Mouse (Mus musculus): Measurements from ENCODE around the gene Ankrd17. TPM values are rescaled to one million over a fixed set of nuclear protein-coding genes. Genes with fewer than 3 reads are reported as not detected.
A peak's percentile ranks its signal among the peaks of the same experiment; 100 is the strongest.

The Ankrd17 gene
- 79.5 TPM for polyA plus RNA-seq (2021)

- in situ Hi-C loops (cut with MboI; ENCODE audit: low pct_unique_long_range_greater_than_20kb) = loop anchor here (5.0 to 25.0 kb wide), 2 partner anchors 144 to 904 kb away; partner anchors contain the start of genes Cox18 and Gc
- no peaks in the 10 kb centered on the region for H3K27me3 ChIP-seq
- POLR2A ChIA-PET = interaction anchor here (0.8 to 1.4 kb wide), 2 partner anchors 10 to 134 kb away, joined by 3 read pairs; no protein-coding TSS in a partner anchor
- peak; percentile 80 for DNase-seq (ENCODE audit: low read depth, low spot score)
- TF ChIP-seq CTCF (IDR thresholded peaks at IDR 0.05) = no peak
- CTCF ChIA-PET = interaction anchor here (0.9 kb wide), 1 partner anchor 149 kb away, joined by 3 read pairs; no protein-coding TSS in a partner anchor
- peak; percentile 80 for ATAC-seq
These were observed at the start of gene Ankrd17 for GRCm38 (mm10) chr5:90366121-90367066. Gene Ankrd17, minus strand, starts transcription at chr5:90366577.

- TF ChIP-seq CTCF (IDR thresholded peaks at IDR 0.05) = no peak
- in situ Hi-C loops (cut with MboI; ENCODE audit: low pct_unique_long_range_greater_than_20kb) = loop anchor here (5.0 to 10.0 kb wide), 2 partner anchors 180 to 237 kb away; no protein-coding TSS in a partner anchor
- no peak for ATAC-seq
- no peak for DNase-seq (ENCODE audit: low read depth, low spot score)
- peaks cover 40% of the 10 kb centered on the region for H3K27me3 ChIP-seq
- ChIA-PET CTCF (no interaction called here), POLR2A (interaction anchor here (0.6 kb wide), 1 partner anchor 469 kb away, joined by 5 read pairs; no protein-coding TSS in a partner anchor)
These were observed 48.5 kb upstream of the Ankrd17 start for GRCm38 (mm10) chr5:90414925-90415295.

DNA sequence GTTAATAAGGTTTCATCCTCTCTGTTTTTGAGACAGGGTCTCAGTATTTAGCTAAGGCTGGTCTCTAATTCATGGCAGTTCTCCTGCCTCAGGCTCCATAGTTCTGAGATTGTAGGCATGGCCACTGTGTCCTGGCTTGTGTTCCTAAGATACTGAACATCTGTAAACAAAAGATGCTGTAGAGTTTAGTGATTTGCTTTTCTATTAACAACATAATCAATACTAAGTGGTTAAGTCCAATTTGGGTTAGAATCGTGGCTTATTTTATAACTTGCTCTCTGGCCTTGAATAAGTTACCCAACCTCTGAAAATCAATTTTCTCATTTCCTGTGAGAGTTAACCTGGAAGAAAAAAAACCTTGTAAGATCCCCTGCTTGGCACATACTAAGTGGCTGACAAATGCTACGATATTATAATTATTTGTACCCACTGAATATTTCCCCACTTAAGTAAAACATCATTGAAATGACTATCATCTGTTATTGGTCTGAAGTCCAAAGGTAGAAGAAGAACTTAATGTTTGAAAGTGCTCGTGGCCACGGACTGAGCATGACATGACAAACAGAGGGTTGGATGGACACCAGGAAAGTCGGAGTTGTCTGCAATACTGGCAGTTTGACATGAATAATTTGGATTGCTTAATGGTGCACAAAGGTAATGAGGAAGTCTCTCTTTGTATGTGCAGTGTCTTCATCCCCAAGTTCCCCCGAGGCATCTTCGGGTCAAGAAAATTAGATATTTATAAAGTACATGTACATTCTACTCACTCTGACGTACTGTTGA, 48.0 kb upstream of the Ankrd17 start:
- ATAC-seq = no peak
- no peak for DNase-seq (ENCODE audit: low read depth, low spot score)
- H3K27me3 ChIP-seq = peaks cover 34% of the 10 kb centered on the region
- in situ Hi-C loops (cut with MboI; ENCODE audit: low pct_unique_long_range_greater_than_20kb) = loop anchor here (5.0 to 10.0 kb wide), 2 partner anchors 180 to 238 kb away; no protein-coding TSS in a partner anchor
- ChIA-PET CTCF (interaction anchor here (0.7 kb wide), 1 partner anchor 35 kb away, joined by 3 read pairs; no protein-coding TSS in a partner anchor), POLR2A (interaction anchor here (0.6 kb wide), 1 partner anchor 469 kb away, joined by 5 read pairs; no protein-coding TSS in a partner anchor)
- TF ChIP-seq CTCF (IDR thresholded peaks at IDR 0.05) = no peak

DNA sequence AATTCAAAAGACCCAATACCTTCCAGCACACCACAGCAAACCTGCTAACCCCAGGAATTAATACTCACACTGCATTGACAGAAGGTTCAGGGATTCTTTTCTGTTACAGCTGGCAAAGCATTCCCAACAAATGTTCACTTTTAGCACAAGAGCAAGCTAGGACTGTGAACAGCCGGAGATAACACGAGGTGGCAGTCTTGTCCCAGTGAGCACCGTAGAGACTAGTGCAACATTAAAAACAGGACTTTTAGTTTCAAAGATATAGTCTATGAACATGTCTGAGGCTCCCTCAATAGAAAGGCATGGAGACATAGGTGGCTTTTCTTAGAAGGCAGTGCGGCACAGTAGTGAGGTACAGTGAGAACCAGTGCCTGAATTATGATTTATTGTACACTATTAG, 38.8 kb upstream of the Ankrd17 start:
- CTCF ChIA-PET = interaction anchor here (0.6 to 2.0 kb wide), 4 partner anchors 29 to 254 kb away, joined by 3 to 6 read pairs (median 4); no protein-coding TSS in a partner anchor
- in situ Hi-C loops (cut with MboI; ENCODE audit: low pct_unique_long_range_greater_than_20kb) = no loop called here
- DNase-seq (ENCODE audit: low read depth, low spot score) (peak; percentile 2), ATAC-seq (no peak)
- POLR2A ChIA-PET = no interaction called here
- TF ChIP-seq CTCF (IDR thresholded peaks at IDR 0.05) = peak; percentile 67
- peaks cover 21% of the 10 kb centered on the region for H3K27me3 ChIP-seq

DNA sequence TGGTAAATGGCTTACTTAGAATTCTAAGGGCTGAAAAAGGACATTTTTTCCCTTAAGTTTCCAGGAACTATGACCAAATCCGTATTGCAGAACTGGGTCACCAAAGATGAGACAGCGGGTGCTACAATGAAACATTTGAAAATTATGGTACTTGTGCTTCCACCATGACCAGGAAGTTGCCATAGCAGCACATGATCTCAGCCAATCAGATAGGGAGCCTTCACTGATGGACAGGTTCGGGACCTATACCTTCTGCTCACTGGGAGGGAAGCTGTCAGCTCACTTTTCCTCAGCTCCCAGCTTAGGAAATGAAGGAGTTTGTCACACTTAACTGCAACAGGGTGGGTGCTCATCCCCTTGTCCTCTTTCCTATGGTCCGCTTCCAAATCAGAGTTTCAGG, 30.4 kb upstream of the Ankrd17 start:
- in situ Hi-C loops (cut with MboI; ENCODE audit: low pct_unique_long_range_greater_than_20kb) = no loop called here
- peaks cover 27% of the 10 kb centered on the region for H3K27me3 ChIP-seq
- TF ChIP-seq CTCF (IDR thresholded peaks at IDR 0.05) = no peak
- POLR2A ChIA-PET = no interaction called here
- DNase-seq (ENCODE audit: low read depth, low spot score) (no peak), ATAC-seq (no peak)
- CTCF ChIA-PET = no interaction called here

- ATAC-seq (no peak), DNase-seq (ENCODE audit: low read depth, low spot score) (no peak)
- in situ Hi-C loops (cut with MboI; ENCODE audit: low pct_unique_long_range_greater_than_20kb) = no loop called here
- POLR2A ChIA-PET = interaction anchor here (0.7 kb wide), 2 partner anchors 42 to 160 kb away, joined by 3 read pairs; no protein-coding TSS in a partner anchor
- H3K27me3 ChIP-seq = peaks cover 29% of the 10 kb centered on the region
- TF ChIP-seq CTCF (IDR thresholded peaks at IDR 0.05) = no peak
- CTCF ChIA-PET = interaction anchor here (1.0 to 1.5 kb wide), 3 partner anchors 12 to 195 kb away, joined by 3 to 4 read pairs (median 4); no protein-coding TSS in a partner anchor
These were observed 27.9 kb upstream of the Ankrd17 start for GRCm38 (mm10) chr5:90394322-90394721.

DNA sequence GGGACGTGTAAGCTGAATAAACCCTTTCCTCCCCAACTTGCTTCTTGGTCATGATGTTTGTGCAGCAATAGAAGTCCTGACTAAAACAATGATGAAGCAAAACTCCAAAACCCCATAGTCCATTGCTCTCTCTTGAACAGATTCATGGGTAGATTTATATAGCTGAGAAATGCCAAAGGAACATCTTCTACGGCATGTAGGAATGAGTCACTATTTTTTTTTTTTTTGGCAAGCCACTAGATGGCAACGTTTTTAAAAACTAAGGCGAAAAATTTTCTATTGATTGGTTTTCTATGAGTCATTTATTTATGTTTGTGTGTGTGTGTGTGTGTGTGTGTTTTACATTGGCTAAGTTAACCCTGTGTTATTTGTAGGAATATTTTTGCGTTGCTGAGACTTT, 27.4 kb upstream of the Ankrd17 start:
- in situ Hi-C loops (cut with MboI; ENCODE audit: low pct_unique_long_range_greater_than_20kb) = no loop called here
- TF ChIP-seq CTCF (IDR thresholded peaks at IDR 0.05) = no peak
- H3K27me3 ChIP-seq = peaks cover 29% of the 10 kb centered on the region
- CTCF ChIA-PET = interaction anchor here (1.0 to 1.5 kb wide), 3 partner anchors 11 to 195 kb away, joined by 3 to 4 read pairs (median 4); no protein-coding TSS in a partner anchor
- no peak for DNase-seq (ENCODE audit: low read depth, low spot score)
- POLR2A ChIA-PET = interaction anchor here (0.7 kb wide), 2 partner anchors 42 to 160 kb away, joined by 3 read pairs; no protein-coding TSS in a partner anchor
- ATAC-seq = no peak

- in situ Hi-C loops (cut with MboI; ENCODE audit: low pct_unique_long_range_greater_than_20kb) = loop anchor here (10.0 kb wide), 1 partner anchor 192 kb away; no protein-coding TSS in a partner anchor
- ChIA-PET CTCF (interaction anchor here (1.1 to 1.6 kb wide), 6 partner anchors 9 to 180 kb away, joined by 3 to 8 read pairs (median 4); no protein-coding TSS in a partner anchor), POLR2A (no interaction called here)
- TF ChIP-seq CTCF (IDR thresholded peaks at IDR 0.05) = peak; percentile 48
- ATAC-seq (no peak), DNase-seq (ENCODE audit: low read depth, low spot score) (no peak)
- H3K27me3 ChIP-seq = peaks cover 23% of the 10 kb centered on the region
These were observed 16.7 kb upstream of the Ankrd17 start for GRCm38 (mm10) chr5:90383080-90383479.

- peaks cover 24% of the 10 kb centered on the region for H3K27me3 ChIP-seq
- CTCF ChIA-PET = no interaction called here
- POLR2A ChIA-PET = no interaction called here
- DNase-seq (ENCODE audit: low read depth, low spot score) (no peak), ATAC-seq (no peak)
- in situ Hi-C loops (cut with MboI; ENCODE audit: low pct_unique_long_range_greater_than_20kb) = loop anchor here (10.0 kb wide), 1 partner anchor 193 kb away; no protein-coding TSS in a partner anchor
- no peak for TF ChIP-seq CTCF (IDR thresholded peaks at IDR 0.05)
These were observed 15.1 kb upstream of the Ankrd17 start for GRCm38 (mm10) chr5:90381458-90381857.

Measured in Patski (cell line).